Mouse (Mus musculus) kidney, postnatal 0 days (tissue): ENCODE results near the gene Entpd1. TPM values are rescaled to one million over a fixed set of nuclear protein-coding genes. Genes with fewer than 3 reads are reported as not detected.
A peak's percentile ranks its signal among the peaks of the same experiment; 100 is the strongest.

Source experiments
- ATAC-seq: fragments of 200-750 bp; cut with Nextera tagmentation; replicated peaks from 2 replicates; pipeline ENCODE4 v1.8.0; 2017; ENCODE audit warnings: low read depth, moderate number of reproducible peaks, moderate TSS enrichment, moderate library complexity; ENCODE audit not compliant: low FRiP score
- DNase-seq: peaks from one replicate; pipeline ENCODE4 v3.0.0-alpha.2; 2016; ENCODE audit warnings: low spot score
- H3K27ac ChIP-seq: fragments of 300-500 bp; sonication (generic); 2 replicates; pipeline ENCODE4 v1.5.1; 2014; ENCODE audit warnings: mild to moderate bottlenecking
- H3K27me3 ChIP-seq: fragments of 300-500 bp; sonication (generic); 2 replicates; pipeline ENCODE4 v1.6.1; 2014; ENCODE audit warnings: low read length, mixed read lengths; ENCODE audit not compliant: insufficient read depth
- H3K36me3 ChIP-seq: fragments of 300-500 bp; sonication (generic); 2 replicates; pipeline ENCODE4 v1.6.1; 2014; ENCODE audit warnings: low read length, mixed read lengths; ENCODE audit not compliant: insufficient read depth
- H3K4me1 ChIP-seq: fragments of 300-500 bp; sonication (generic); replicated peaks from 2 replicates; pipeline ENCODE4 v1.6.1; 2014; ENCODE audit warnings: antibody characterized with exemption, low read length, mixed read lengths; ENCODE audit not compliant: insufficient read depth
- H3K4me2 ChIP-seq: fragments of 300-500 bp; sonication (generic); 2 replicates; pipeline ENCODE4 v1.6.1; 2014; ENCODE audit warnings: mild to moderate bottlenecking, low read length, moderate library complexity, mixed read lengths
- H3K4me3 ChIP-seq: fragments of 300-500 bp; sonication (generic); replicated peaks from 2 replicates; pipeline ENCODE4 v1.5.1; 2014; ENCODE audit warnings: low read depth, low read length
- H3K9ac ChIP-seq: fragments of 300-500 bp; sonication (generic); 2 replicates; pipeline ENCODE4 v1.6.1; 2014; ENCODE audit warnings: low read depth, low read length
- H3K9me3 ChIP-seq: fragments of 300-500 bp; sonication (generic); replicated peaks from 2 replicates; pipeline ENCODE4 v1.6.1; 2016; ENCODE audit warnings: low read length, inconsistent platforms, mixed read lengths
- CTCF ChIP-seq: IDR thresholded peaks from 2 replicates; pipeline ENCODE4 v1.5.1; 2016; ENCODE audit warnings: antibody characterized with exemption, low read depth, mild to moderate bottlenecking, moderate library complexity
- WGBS: fragments of 180-500 bp; shearing (Covaris S2); extraction: QIAGEN DNeasy Blood & Tissue Kit; methylation state at CpG from one replicate; pipeline ENCODE4 v1.1.7; 2014; 5-methylcytosine and 5-hydroxymethylcytosine counted together
- polyA plus RNA-seq: library from polyadenylated mRNA; unstranded; fragments of >200 nt; fragmentation: Nextera tagmentation; extraction: Ambion mirVana; gene quantifications from 2 replicates; pipeline ENCODE4 v1.2.1, GENCODE M21; 2015

Entpd1 gene
- polyA plus RNA-seq, 1 experiment from 2014 or later, result 9.1 TPM

GRCm38 (mm10) chr19:40712889-40713628 lies 100.9 kb downstream of the Entpd1 start:
- H3K9me3 ChIP-seq, result no peaks in the 10 kb centered on the region
- no peak for TF ChIP-seq CTCF
- WGBS, result 82% methylated on average over 15 of the region's 16 CpGs
- H3K9ac ChIP-seq, result no peak overlapping the region
- no peak overlapping the region for H3K27ac ChIP-seq
- no peak overlapping the region for H3K4me2 ChIP-seq
- no peaks in the 10 kb centered on the region for H3K27me3 ChIP-seq
- H3K4me1 ChIP-seq, result no peaks in the 10 kb centered on the region
- H3K4me3 ChIP-seq, result no peak overlapping the region
- ATAC-seq (no peak), DNase-seq (no peak)
- H3K36me3 ChIP-seq, result no peaks in the 10 kb centered on the region

DNA sequence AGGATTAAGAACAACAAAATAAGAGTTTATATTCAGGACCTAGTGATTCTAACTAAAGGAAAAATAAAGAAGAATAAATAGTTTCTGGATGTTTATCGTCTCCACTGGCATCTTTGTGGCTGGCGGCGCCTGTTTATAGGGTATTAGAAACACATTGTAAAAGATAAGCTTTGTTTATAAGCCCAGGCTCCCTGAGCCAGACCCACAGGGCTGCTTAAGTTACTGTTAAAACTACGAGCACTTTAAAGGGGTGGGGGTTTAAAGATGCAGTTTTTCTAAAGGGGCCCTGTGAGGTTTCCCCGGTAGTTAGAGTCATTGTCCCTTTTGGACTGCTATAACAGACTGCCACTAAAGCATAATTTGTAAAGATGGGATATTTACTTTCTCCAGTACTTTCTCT lies 102.5 kb downstream of the Entpd1 start:
- Histone ChIP-seq H3K4me2 (no peak overlapping the region), H3K27ac (no peak overlapping the region), H3K27me3 (no peaks in the 10 kb centered on the region), H3K9ac (no peak overlapping the region), H3K9me3 (no peaks in the 10 kb centered on the region), H3K4me3 (no peak overlapping the region), H3K36me3 (no peaks in the 10 kb centered on the region), H3K4me1 (no peaks in the 10 kb centered on the region)
- ATAC-seq (no peak), DNase-seq (no peak)
- no peak for TF ChIP-seq CTCF
- WGBS, result 54% methylated on average over 5 of the region's 5 CpGs

DNA sequence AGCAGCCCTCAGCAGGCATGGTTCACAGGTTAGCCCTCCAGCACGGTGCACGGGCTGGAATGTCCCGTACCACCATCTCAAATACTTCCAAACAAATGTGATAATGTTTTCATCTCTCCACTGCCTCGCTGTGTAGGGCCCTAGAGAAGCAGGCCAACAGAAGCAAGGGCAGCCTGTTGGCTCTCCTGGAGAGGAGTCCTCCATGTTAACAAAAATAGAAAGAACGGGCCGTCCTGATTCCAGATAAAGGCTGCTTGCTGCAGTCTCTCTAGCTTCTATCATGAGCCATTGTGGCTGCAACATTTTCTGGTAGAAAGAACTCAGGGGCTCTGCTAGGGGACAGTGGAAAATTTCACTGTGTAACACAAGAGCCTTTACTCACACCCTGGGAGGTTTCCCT lies 104.8 kb downstream of the Entpd1 start:
- no peak for TF ChIP-seq CTCF
- WGBS, result 79% methylated on average over 6 of the region's 6 CpGs

DNA sequence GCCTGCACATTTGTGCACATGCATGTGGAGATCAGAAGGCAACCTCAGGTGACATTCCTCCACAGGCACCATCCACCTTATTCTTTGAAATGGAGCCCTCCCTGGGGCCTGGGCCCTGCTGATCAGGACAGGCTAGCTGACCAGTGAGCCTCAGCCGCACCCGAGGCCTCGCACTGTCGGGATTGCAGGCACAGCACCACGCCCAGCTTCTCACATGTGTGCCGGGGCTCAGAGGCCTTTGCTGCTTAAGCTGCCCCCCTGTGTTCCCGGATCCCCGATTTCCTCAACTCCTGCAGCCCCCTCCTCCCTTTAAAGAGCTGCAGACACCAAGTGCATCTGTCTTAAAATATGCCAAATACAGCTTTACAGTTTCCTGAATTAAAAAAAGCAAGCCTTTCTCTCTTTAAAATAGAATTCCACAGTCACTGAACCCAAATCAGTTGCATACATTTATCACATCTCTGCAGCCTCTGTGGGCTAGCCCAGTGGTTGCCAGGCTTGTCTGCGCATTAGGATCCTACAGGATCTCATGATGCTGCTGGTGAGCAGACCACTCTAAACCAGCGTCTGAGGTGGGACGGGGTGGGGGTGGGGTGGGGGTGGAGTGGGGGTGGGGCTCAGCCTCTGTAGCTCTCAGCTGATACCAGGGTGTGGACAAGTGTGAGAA lies 107.4 kb downstream of the Entpd1 start:
- ATAC-seq, result no peak

More for the DNA sequence above, 104.8 kb downstream of the Entpd1 start:
- Histone ChIP-seq H3K4me1 (no peaks in the 10 kb centered on the region), H3K4me2 (no peak overlapping the region), H3K9ac (no peak overlapping the region), H3K4me3 (no peak overlapping the region), H3K27me3 (no peaks in the 10 kb centered on the region), H3K9me3 (no peaks in the 10 kb centered on the region), H3K27ac (no peak overlapping the region), H3K36me3 (no peaks in the 10 kb centered on the region)
- no peak for DNase-seq
- ATAC-seq, result no peak

GRCm38 (mm10) chr19:40720381-40720780 lies 108.2 kb downstream of the Entpd1 start:
- no peak for ATAC-seq
- no peak for TF ChIP-seq CTCF
- no peak for DNase-seq
- Histone ChIP-seq H3K27me3 (no peaks in the 10 kb centered on the region), H3K4me2 (no peak overlapping the region), H3K4me1 (no peaks in the 10 kb centered on the region), H3K9ac (no peak overlapping the region), H3K4me3 (no peak overlapping the region), H3K36me3 (no peaks in the 10 kb centered on the region), H3K9me3 (no peaks in the 10 kb centered on the region), H3K27ac (no peak overlapping the region)
- WGBS, result 51% methylated on average over 12 of the region's 12 CpGs

More for the DNA sequence above, 107.4 kb downstream of the Entpd1 start:
- WGBS, result 55% methylated on average over 11 of the region's 11 CpGs
- no peak for TF ChIP-seq CTCF
- Histone ChIP-seq H3K9ac (no peak overlapping the region), H3K36me3 (no peaks in the 10 kb centered on the region), H3K9me3 (no peaks in the 10 kb centered on the region), H3K4me2 (no peak overlapping the region), H3K27me3 (no peaks in the 10 kb centered on the region), H3K4me3 (no peak overlapping the region), H3K4me1 (no peaks in the 10 kb centered on the region), H3K27ac (no peak overlapping the region)
- DNase-seq, result no peak

DNA sequence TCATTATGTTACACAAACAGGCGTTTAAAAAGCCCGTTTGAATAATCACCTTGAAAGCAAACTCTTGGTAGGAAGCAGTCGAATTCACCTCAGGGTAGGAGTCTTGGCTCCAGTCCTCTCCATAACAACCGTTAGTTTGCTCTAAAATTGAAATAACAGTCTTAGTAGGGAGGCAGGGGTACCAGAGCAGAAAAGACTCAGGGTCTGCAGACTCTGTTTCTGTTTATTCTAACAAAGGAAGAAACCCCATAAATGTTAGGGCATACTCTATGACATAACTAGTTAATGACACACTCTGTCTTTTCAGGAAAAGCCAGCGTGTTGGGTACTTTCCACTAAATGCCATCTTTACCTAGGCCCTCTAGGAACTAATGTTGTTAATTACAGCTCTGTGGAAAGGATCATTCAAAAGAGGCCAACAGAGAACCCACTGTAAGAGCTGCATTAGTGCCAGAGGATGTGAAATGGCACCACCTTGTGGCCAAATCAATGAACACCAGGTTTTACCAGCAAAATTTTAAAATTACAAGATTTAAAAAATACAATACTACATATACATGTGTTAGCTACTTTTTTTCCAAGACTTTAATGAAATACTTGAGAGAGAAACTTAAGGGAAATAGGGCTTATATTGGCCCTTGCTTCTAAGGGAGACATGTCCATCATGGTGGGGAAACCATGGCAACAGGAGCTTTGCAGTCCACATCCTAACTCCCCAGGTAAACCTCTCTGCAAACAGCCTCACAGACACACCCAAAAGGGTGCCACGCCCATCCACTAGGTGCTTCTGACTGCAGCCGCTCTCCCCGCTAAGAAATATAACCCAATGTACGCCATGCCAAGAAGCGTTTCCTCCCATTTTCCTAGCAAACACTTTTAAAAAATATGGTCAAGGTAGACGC lies 110.2 kb downstream of the Entpd1 start:
- ATAC-seq, result no peak
- Histone ChIP-seq H3K36me3 (no peaks in the 10 kb centered on the region), H3K27me3 (no peaks in the 10 kb centered on the region), H3K27ac (no peak overlapping the region), H3K4me3 (no peak overlapping the region), H3K9ac (no peak overlapping the region), H3K9me3 (no peaks in the 10 kb centered on the region), H3K4me2 (no peak overlapping the region), H3K4me1 (no peaks in the 10 kb centered on the region)
- WGBS, result 55% methylated on average over 11 of the region's 11 CpGs
- peak; percentile 88 for TF ChIP-seq CTCF
- peak; percentile 90 for DNase-seq
